Mouse (Mus musculus): ENCODE results near the gene Cplane1.
A peak's percentile ranks its signal among the peaks of the same experiment; 100 is the strongest.
"Not testable (repeated sequence)": the region's sequence is repeated elsewhere in the genome, so short reads cannot be mapped to it uniquely, and the experiment has no call there.

Cplane1 gene

DNA sequence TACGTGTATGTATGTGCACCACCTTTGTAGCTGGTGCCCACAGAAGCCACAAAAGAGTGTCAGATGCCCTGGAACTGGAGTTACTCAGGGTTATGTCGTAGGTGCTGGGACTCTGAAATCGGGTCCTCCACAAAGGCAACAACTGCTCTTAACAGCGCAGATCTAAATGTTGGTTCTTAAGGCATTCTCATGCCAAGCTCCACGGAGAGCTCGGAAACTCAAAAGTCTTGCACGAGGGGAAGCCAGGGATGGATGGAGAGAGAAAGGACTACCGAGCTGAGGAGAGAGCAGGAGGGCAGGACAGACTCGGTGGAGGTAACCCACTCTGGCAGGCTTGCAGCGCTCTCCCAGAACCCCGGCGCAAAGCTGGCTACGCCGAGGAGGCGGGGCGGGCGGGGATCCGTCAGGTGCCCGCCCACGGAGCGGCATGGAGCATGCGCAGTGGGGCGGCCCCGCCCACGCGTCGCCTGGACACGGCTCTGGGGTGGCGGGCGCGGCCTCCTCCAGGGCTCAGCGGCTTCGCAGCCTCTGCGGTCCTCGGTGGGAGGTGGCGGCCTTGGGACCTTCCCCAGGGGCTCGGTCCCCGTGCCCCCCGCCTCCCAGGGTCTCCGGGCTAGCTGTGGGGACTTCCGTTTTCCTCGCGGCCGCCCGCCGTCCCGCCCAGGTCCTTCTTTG is at the start of gene Cplane1:
TSS of gene Cplane1 (plus strand) at position 516 of the 675 bp plus-strand sequence.
- peak; percentile 96 for DNase-seq (ENCODE audit: low spot score)

- no peak for DNase-seq (ENCODE audit: low spot score)
These were observed 39.6 kb upstream of the Cplane1 start for GRCm38 (mm10) chr15:8129281-8129680.

- DNase-seq (ENCODE audit: low spot score) = no peak
These were observed 37.6 kb upstream of the Cplane1 start for GRCm38 (mm10) chr15:8131268-8131667.

DNA sequence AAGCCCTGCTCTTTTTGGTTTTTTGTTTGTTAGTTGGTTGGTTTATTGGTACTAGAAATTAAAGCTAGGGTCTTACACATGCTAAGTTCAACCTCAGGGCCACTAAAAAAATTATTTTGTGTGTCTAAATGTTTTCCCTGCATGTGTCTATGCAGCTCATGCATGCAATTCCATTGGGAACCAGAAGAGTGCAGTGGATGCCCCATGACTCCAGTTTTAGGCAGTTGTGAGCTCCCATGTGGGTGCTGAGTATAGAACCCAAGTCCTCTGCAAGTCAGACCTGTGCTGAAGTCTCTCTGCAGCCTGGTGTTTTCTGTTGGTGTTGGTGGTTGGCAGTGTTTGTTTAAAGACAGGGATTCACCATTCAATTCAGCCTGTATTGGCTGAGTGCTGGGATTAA is 37.1 kb upstream of the Cplane1 start:
- DNase-seq (ENCODE audit: low spot score) = no peak

- DNase-seq (ENCODE audit: low spot score) = no peak
These were observed 33.3 kb upstream of the Cplane1 start for GRCm38 (mm10) chr15:8135606-8136005.

GRCm38 (mm10) chr15:8161841-8162240 is 7.1 kb upstream of the Cplane1 start:
- no peak for DNase-seq (ENCODE audit: low spot score)

- peak; percentile 57 for DNase-seq (ENCODE audit: low spot score)
These were observed 400 bp downstream of the Cplane1 start for GRCm38 (mm10) chr15:8169266-8169746.

- DNase-seq (ENCODE audit: low spot score) = no peak
These were observed 20.7 kb downstream of the Cplane1 start for GRCm38 (mm10) chr15:8189563-8189962.

GRCm38 (mm10) chr15:8190435-8190834 is 21.5 kb downstream of the Cplane1 start:
- DNase-seq (ENCODE audit: low spot score) = no peak

DNA sequence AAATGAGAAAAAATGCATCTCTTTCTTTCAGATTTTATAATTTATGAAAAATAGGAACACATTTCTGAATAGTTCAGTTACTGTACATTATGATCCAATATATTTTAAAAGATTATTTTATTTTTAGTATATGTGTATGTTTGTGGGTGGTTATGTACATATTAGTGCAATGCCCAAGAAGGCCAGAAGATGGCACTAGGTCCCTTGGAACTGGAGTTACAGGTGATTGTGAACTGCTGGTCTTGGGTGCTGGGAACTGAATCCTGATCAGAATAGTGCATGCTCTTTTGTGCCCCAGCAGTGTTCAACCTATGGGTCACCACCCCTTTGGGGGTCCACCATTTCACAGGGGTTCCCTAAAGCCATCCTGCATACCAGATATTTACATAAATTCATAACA is 31.4 kb downstream of the Cplane1 start:
- peak; percentile 9 for DNase-seq (ENCODE audit: low spot score)

DNA sequence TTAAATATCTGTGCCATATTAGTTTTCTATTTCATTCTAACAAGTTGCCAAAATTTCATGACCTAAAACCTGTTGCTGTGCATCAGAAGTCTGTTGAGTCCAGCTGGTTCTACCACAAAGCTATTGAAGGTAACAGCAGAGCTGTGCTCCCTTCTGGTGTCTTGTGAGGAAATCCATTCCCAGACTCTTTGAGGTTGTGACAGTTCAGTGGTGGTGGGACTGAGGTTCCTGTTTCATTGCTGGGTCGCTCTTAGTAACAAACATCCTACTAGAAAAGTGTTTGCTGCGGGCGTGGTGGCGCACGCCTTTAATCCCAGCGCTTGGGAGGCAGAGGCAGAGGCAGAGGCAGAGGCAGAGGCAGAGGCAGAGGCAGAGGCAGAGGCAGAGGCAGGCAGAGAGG is 39.5 kb downstream of the Cplane1 start:
- DNase-seq (ENCODE audit: low spot score) = no peak

DNA sequence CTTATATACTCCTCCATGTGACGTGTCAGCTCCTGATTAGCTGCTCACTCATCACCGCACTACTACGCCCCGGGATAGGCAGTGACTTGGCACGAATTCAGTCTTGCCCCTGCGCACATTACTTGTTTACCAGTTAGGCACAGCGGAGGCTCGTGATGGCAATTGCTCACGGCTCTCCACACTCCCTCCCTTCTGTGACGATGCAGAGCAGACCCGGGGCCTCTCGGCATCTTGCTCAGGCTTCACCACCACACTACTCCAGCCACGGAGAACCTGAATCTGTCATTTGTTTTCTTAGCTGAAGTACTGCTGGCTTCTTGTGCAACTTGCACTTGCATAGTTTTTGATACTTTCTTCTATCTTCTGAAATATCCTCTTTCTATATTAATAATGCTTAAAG is 45.9 kb downstream of the Cplane1 start:
- no peak for DNase-seq (ENCODE audit: low spot score)

- DNase-seq (ENCODE audit: low spot score) = not testable (repeated sequence)
These were observed 65.3 kb downstream of the Cplane1 start for GRCm38 (mm10) chr15:8234167-8234566.

DNA sequence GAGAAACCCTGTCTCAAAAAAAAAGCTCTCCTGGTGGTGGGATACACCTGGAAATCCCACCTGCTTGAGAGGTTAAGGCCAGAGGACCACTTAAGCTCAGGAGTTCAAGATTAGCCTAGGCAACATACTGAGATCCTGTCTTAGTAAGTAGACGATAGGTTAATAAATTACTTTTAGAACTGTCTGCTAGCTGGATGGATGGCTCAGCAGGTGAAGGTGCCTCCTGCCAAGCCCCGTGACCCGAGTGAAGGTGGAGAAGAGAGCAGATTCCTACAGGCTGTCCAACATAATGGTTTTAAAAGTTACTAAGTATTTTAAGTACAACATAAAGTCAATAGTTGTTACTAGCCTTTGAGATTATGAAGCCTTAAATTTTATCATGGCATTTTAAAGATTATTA is 97.0 kb downstream of the Cplane1 start:
- DNase-seq (ENCODE audit: low spot score) = no peak

- no peak for DNase-seq (ENCODE audit: low spot score)
These were observed 98.3 kb downstream of the Cplane1 start for GRCm38 (mm10) chr15:8267211-8267610.

DNA sequence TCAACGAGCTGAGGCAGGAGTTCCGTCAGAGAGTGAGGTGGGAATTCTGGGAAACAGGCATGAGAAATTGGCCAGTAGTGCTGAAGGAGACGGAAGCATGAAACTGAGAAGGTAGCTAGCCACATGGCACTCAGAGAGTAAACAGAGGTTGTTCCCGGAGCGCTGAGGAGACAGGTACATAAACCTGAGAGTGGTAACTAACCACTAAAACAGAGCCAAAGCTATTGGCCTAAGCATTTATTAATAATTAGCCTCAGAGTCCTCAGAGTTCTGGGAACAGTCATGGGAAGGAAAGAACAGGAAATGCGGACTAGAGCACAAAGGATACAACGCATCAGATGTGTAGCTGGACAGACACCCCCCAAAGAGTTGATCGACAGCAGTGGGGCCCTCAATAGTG is 99.3 kb downstream of the Cplane1 start:
- DNase-seq (ENCODE audit: low spot score) = no peak

DNA sequence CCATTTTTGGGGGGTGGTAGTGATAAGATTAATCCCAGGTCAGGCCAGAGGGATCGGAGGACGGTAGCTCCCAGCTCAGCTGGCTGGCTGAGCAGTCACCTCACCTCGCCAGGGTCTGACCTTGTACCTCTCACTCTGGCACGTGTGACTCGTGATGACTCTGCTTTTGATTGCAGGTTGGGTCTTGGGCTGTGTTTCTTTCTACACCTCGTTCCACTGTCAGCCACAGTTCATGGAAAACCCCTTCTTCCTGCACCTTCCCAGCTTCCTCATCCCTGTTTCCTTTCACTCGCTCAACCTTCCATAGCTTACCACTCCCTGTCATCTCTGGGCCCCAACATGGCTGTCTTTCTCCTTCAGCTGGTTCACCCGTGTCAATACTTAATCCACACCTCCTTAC is 103.0 kb downstream of the Cplane1 start:
- DNase-seq (ENCODE audit: low spot score) = no peak

GRCm38 (mm10) chr15:8277916-8278315 is 109.0 kb downstream of the Cplane1 start:
- DNase-seq (ENCODE audit: low spot score) = not testable (repeated sequence)

DNA sequence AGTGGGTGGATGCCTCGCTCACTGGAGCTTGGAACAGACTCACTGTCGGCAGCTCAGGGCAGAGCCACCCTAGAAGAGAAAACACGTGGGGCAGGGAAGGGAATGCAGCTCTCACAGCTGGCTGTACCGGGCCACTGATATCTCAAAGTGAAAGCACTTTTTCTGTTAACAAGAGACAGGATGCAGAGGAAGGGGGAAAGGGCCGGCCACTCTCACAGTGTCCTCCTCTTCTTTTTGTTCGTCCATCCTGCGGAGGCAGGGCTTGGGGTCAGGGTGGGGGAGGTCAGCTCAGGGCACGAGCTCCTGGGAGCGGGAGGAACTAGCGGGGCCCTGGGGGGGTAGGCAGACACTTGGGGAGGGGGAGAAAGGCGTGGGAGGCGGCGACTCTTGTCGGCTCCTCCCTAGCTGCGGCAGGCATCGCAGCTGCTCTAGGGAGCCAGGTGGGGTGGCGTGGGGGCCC is 110.4 kb downstream of the Cplane1 start:
- DNase-seq (ENCODE audit: low spot score) = peak; percentile 35

DNA sequence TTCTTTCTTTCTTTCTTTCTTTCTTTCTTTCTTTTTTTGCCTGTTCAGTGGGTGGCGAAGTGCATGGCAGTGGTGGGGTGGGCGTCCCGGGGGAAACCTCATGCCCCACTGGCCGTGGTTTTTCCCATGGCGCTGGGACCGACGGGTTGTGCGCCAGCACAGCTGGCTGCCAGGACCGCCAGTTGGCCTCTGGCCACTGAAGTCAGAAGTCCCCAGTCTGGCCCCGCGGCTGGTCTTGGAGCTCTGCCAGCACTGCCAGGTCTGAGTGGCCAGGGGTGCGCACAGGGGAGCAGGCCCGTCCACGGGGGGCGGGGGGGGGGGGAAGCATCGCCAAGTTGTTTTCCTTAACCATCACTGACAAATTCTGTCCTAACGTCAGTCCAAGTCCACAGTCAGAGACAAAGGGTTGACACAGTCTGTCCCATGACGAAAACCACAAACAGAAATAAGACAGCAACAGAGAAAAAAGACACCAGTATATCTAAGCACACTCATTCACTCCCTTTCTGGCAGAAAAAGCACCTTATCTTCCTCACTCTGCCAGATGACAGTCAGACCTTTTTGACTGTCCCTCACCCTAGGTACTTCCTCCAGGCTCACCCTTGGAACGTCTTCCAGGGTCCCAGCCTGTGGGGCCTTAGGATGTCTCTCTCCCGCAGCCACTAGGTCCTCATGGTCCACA is 111.2 kb downstream of the Cplane1 start:
- DNase-seq (ENCODE audit: low spot score) = peak; percentile 15

DNA sequence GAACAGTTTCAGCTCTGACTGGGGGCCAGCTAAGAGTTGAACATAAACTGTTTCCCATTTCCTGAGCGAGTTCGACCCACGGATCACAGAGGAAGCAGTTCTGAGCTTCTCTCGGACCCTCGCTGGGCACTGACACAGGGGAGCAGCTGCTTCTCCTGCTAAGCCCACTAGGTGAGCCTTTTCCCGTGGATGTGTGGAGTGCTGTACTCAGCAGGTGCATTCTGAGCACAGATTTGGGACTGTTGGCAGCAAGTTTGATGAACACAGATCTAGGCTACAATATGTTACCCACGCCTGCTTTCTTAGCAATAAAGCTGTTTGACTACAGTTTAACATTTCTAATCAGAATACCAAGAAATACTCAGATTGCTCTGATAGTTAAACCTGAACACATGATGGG is 112.8 kb downstream of the Cplane1 start:
- no peak for DNase-seq (ENCODE audit: low spot score)

GRCm38 (mm10) chr15:8282155-8282554 is 113.2 kb downstream of the Cplane1 start:
- no peak for DNase-seq (ENCODE audit: low spot score)

GRCm38 (mm10) chr15:8291251-8291650 is 122.3 kb downstream of the Cplane1 start:
- DNase-seq (ENCODE audit: low spot score) = no peak

DNA sequence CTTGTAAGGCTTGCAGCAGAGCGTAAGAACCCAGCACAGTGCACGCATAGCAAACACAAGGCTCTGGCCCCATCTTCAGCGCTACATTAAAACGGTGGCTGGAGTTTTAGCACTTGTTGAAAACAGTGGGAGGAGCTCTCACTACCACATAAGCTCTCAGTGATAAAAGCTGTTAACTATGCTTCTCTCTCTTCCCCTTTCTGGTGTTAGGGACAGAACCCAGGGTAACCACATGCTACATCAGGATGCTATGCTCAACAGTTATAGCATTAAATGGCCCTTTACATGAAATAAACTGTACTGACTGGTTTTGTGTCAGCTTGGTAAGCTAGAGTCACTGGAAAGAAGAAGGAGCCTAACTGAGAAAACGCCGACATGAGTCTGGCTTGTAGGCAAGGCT is 125.2 kb downstream of the Cplane1 start:
- DNase-seq (ENCODE audit: low spot score) = no peak

Measured in embryo, embryonic 10.5 days (tissue).